Mouse (Mus musculus) intestine, postnatal 0 days (tissue): ENCODE data around the gene Syne3. TPM values are rescaled to one million over a fixed set of nuclear protein-coding genes. Genes with fewer than 3 reads are reported as not detected.

ENCODE experiments used
- ATAC-seq: fragments of 200-750 bp; cut with Nextera tagmentation; 2 replicates; pipeline ENCODE4 v1.8.0; 2017; ENCODE audit warnings: mild to moderate bottlenecking, moderate TSS enrichment, moderate library complexity
- H3K27ac ChIP-seq: fragments of 300-500 bp; sonication (generic); 2 replicates; pipeline ENCODE4 v1.5.1; 2014; ENCODE audit warnings: mild to moderate bottlenecking, low read depth, low read length, moderate library complexity
- H3K27me3 ChIP-seq: fragments of 300-500 bp; sonication (generic); replicated peaks from 2 replicates; pipeline ENCODE4 v1.6.1; 2014; ENCODE audit warnings: low read length, mixed read lengths; ENCODE audit not compliant: control insufficient read depth, insufficient read depth
- H3K36me3 ChIP-seq: fragments of 300-500 bp; sonication (generic); 2 replicates; pipeline ENCODE4 v1.6.1; 2014; ENCODE audit warnings: mild to moderate bottlenecking, moderate library complexity; ENCODE audit not compliant: control insufficient read depth, insufficient read depth
- H3K4me1 ChIP-seq: fragments of 300-500 bp; sonication (generic); replicated peaks from 2 replicates; pipeline ENCODE4 v1.6.1; 2014; ENCODE audit warnings: antibody characterized with exemption, low read length, mixed read lengths; ENCODE audit not compliant: control insufficient read depth, insufficient read depth
- H3K4me2 ChIP-seq: fragments of 300-500 bp; sonication (generic); replicated peaks from 2 replicates; pipeline ENCODE4 v1.6.1; 2014; ENCODE audit warnings: low read depth, mild to moderate bottlenecking, moderate library complexity
- H3K4me3 ChIP-seq: fragments of 300-500 bp; sonication (generic); 2 replicates; pipeline ENCODE4 v1.5.1; 2014; ENCODE audit warnings: low read depth, low read length
- H3K9ac ChIP-seq: fragments of 300-500 bp; sonication (generic); 2 replicates; pipeline ENCODE4 v1.6.1; 2014; ENCODE audit warnings: mild to moderate bottlenecking, low read depth, low read length
- H3K9me3 ChIP-seq: fragments of 300-500 bp; sonication (generic); 2 replicates; pipeline ENCODE4 v1.6.1; 2016; ENCODE audit warnings: mixed run types; ENCODE audit not compliant: control insufficient read depth
- CTCF ChIP-seq: sonication (generic); IDR thresholded peaks from 2 replicates; pipeline ENCODE4 v1.5.1; 2016; ENCODE audit warnings: low read depth, mild to moderate bottlenecking, control low read depth, antibody characterized with exemption, moderate library complexity
- WGBS: fragments of 180-500 bp; shearing (Covaris S2); extraction: QIAGEN DNeasy Blood & Tissue Kit; methylation state at CpG from one replicate; pipeline ENCODE4 v1.1.7; 2014; 5-methylcytosine and 5-hydroxymethylcytosine counted together
- polyA plus RNA-seq: library from polyadenylated mRNA; unstranded; fragments of >200 nt; fragmentation: Nextera tagmentation; extraction: Ambion mirVana; gene quantifications from 2 replicates; pipeline ENCODE4 v1.2.1, GENCODE M21; 2015

Syne3 gene
- polyA plus RNA-seq, 1 experiment from 2014 or later, result 1.8 TPM

DNA sequence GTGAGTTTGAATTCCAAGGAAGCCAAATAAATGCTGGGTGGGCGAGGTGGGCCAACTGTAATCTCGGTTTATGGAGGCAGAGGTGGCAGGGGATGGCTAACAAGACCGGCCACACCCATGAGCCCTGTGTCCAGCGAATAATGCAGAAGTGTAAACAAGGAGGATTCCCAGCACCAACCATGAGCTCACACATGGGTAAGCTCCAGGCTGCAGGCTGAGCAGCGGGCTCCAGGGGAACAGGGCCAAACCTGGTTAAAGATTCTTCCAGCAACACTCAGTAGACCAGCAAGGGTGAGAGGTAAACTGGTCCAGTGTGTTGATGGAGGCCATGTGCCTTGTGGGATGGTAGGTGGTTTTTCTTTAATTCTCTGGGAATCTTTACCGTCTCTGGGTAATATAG is 53.2 kb downstream of the Syne3 start:
- H3K27ac ChIP-seq, result no peak overlapping the region
- ATAC-seq, result no peak
- H3K4me2 ChIP-seq, result no peak overlapping the region
- H3K9me3 ChIP-seq, result no peaks in the 10 kb centered on the region
- no peak for TF ChIP-seq CTCF
- no peaks in the 10 kb centered on the region for H3K4me1 ChIP-seq
- 55% methylated on average over 6 of the region's 6 CpGs for WGBS
- H3K4me3 ChIP-seq, result no peak overlapping the region
- H3K36me3 ChIP-seq, result peaks cover 3% of the 10 kb centered on the region; the same call in 1 of the 2 replicates
- H3K9ac ChIP-seq, result no peak overlapping the region
- no peaks in the 10 kb centered on the region for H3K27me3 ChIP-seq

DNA sequence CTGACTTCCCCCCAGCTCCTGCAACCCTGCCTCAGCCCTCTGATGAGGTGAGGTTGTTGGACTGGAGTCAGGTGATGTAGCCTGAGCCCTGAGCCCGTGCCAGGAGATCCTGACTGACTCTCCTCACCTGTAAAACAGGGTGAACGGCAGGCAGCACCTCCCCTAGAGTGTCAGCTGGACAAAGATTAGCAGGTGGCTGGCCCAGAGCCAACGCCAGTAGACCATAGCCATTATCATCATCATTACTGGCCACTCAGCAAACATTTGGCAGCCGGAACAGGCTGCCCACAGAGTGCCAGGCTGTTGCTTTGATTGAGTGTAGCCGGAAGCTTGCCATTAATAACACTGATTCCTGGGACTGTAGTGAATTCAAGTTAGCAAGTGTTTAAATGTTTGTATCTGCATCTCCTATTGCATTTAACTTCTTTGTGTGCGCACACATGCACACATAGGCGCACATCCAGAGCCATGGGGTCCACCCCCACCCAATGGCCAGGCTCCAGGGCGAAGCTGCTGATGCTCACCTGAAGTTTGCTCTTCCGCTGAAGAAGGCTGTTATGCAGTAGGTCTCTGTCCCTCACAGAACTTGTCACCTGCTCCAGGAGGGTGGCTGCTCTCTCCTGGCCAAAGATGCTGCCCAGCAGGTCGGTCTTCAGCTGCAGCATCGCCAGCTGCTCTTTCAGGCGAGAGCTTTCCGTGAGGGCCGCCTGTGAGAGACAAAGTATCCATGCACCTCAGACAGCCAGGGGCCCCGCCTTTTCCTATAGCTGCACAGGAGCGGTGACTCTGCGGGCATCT is 54.4 kb downstream of the Syne3 start:
- H3K4me2 ChIP-seq, result no peak overlapping the region
- no peak for TF ChIP-seq CTCF
- no peaks in the 10 kb centered on the region for H3K27me3 ChIP-seq
- no peaks in the 10 kb centered on the region for H3K9me3 ChIP-seq
- H3K4me1 ChIP-seq, result no peaks in the 10 kb centered on the region
- no peaks in the 10 kb centered on the region for H3K36me3 ChIP-seq
- no peak overlapping the region for H3K9ac ChIP-seq
- peak; percentile 73 for ATAC-seq
- H3K27ac ChIP-seq, result no peak overlapping the region
- no peak overlapping the region for H3K4me3 ChIP-seq
- WGBS, result 53% methylated on average over 17 of the region's 17 CpGs

DNA sequence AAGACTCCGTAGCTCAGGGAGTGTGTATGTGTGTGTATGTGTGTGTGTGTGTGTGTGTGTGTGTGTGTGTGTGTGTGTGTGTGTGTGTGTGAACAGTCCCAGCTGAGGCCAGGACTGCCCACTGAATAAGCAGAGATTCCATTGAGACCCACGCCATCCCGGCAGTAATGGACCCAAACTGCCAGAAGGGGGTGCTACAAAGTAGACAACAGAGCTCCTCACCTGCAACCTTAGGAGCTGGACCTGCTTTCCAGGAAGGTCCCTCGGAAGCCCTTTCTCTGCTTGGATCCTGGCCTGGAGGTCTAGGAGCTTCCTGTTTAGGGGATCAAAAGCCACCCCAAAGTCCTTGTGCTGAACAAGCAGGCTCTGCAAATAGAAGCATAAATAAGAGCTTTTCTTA is 55.7 kb downstream of the Syne3 start:
- Histone ChIP-seq H3K4me3 (no peak overlapping the region), H3K4me2 (no peak overlapping the region), H3K9ac (no peak overlapping the region), H3K27ac (no peak overlapping the region), H3K36me3 (no peaks in the 10 kb centered on the region), H3K27me3 (no peaks in the 10 kb centered on the region), H3K9me3 (no peaks in the 10 kb centered on the region), H3K4me1 (no peaks in the 10 kb centered on the region)
- TF ChIP-seq CTCF, result peak; percentile 81
- ATAC-seq, result no peak
- 25% methylated on average over 4 of the region's 4 CpGs for WGBS

DNA sequence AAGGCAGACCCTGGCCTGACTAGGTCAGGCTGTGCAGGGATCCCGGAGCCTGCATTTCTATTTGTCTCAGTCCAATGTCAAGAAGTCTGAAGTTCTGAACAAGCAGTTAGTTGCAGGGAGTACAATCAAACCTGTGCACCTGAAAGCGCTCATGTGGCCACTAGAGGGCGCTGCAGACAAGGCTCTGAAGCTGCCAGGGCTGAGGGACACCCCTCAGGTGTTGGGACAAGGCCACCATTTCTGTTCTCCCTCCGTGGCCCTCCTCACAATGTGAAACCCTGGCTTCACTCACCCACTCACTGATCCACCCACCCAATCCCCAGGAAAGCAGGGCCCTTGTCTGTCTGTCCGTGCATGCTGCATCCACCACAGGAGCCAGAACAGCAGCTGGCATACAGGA is 57.2 kb downstream of the Syne3 start:
- peak; percentile 39 for ATAC-seq

DNA sequence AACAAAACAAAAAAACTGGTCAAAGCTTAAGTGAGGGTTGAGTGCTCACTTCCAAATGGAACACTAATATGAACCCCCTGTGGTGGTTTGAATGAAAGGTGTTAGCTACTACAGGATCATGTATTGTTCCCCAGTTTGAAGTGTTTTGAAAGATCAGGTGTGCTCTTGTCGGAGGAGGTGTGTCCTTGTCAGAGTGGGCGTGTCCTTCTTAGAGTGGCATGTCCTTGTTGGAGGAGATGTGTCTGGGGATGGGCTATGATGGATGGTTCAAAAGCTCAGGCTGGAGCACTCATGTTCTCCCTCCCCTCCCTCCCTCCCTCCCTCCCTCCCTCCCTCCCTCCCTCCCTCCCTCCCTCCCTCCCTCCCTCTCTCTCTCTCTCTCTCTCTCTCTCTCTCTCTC is 61.7 kb downstream of the Syne3 start:
- no peaks in the 10 kb centered on the region for H3K9me3 ChIP-seq
- no peak overlapping the region for H3K9ac ChIP-seq
- H3K4me1 ChIP-seq, result 0 out of 2 replicates have a peak, but pooled peaks cover 3% of the 10 kb centered on the region
- H3K4me3 ChIP-seq, result no peak overlapping the region
- H3K4me2 ChIP-seq, result no peak overlapping the region
- H3K36me3 ChIP-seq, result peaks cover 15% of the 10 kb centered on the region; the same call in 1 of the 2 replicates
- H3K27ac ChIP-seq, result no peak overlapping the region
- no peak for ATAC-seq
- whole genome bisulfite sequencing, result 59% methylated on average over 2 of the region's 2 CpGs
- peaks cover 4% of the 10 kb centered on the region; the same call in 1 of the 2 replicates for H3K27me3 ChIP-seq
- TF ChIP-seq CTCF, result no peak

More for the DNA sequence above, 57.2 kb downstream of the Syne3 start:
- Histone ChIP-seq H3K36me3 (no peaks in the 10 kb centered on the region), H3K4me2 (no peak overlapping the region), H3K27ac (no peak overlapping the region), H3K4me1 (no peaks in the 10 kb centered on the region), H3K27me3 (no peaks in the 10 kb centered on the region), H3K9me3 (no peaks in the 10 kb centered on the region), H3K9ac (no peak overlapping the region), H3K4me3 (no peak overlapping the region)
- WGBS, result 21% methylated on average over 5 of the region's 5 CpGs
- TF ChIP-seq CTCF, result peak; percentile 97

DNA sequence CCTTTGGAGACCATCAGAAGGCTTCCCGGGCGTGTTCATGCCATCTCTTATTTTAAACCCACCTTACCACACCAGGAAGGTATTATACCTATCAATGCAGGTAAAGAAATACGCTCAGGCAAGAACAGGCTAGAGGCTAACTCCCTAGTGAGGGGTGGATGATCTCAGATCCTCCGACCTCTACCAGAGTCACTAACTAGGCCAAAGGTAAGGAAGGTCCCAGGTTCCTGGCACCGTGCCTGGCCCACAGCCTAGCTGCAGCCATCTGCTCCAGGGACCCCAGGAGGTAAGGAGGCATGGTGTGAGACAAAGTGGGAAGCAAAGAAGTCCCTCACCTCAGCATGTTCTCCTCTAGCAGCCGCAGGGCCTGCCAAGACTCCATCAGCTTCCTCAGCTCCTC is 63.4 kb downstream of the Syne3 start:
- Histone ChIP-seq H3K9ac (no peak overlapping the region; the same call in 1 of the 2 replicates), H3K27ac (no peak overlapping the region), H3K36me3 (peaks cover 19% of the 10 kb centered on the region), H3K9me3 (no peaks in the 10 kb centered on the region), H3K4me2 (no peak overlapping the region), H3K27me3 (peaks cover 4% of the 10 kb centered on the region; the same call in 1 of the 2 replicates), H3K4me1 (0 out of 2 replicates have a peak, but pooled peaks cover 3% of the 10 kb centered on the region), H3K4me3 (no peak overlapping the region)
- TF ChIP-seq CTCF, result no peak
- peak; percentile 51; the same call in 1 of the 2 replicates for ATAC-seq
- 72% methylated on average over 6 of the region's 6 CpGs for WGBS
